Mouse (Mus musculus) left cerebral cortex, adult 11 months (tissue): ENCODE results near the gene Avil.

Experiments used
- DNase-seq: peaks from one replicate; pipeline ENCODE4 v3.0.0; 2022; ENCODE audit warnings: low spot score

Avil gene

GRCm38 (mm10) chr10:127030336-127031296 is 30.1 kb downstream of the Avil start, which contains the start of gene Tsfm:
Gene Tsfm, minus strand, starts transcription at chr10:127030840.
- peak; percentile 67 for DNase-seq

GRCm38 (mm10) chr10:127033301-127033741 is 32.8 kb downstream of the Avil start:
- no peak for DNase-seq

GRCm38 (mm10) chr10:127036273-127036672 is 35.8 kb downstream of the Avil start:
- DNase-seq, result no peak

GRCm38 (mm10) chr10:127037641-127038040 is 37.1 kb downstream of the Avil start:
- no peak for DNase-seq

- no peak for DNase-seq
These were observed 40.2 kb downstream of the Avil start for GRCm38 (mm10) chr10:127040569-127041214.

- DNase-seq, result no peak
These were observed 40.8 kb downstream of the Avil start, which contains the start of the genes Mettl1 and Eef1akmt3 for GRCm38 (mm10) chr10:127041274-127041766. Gene Mettl1, plus strand, starts transcription at chr10:127041414. Gene Eef1akmt3, minus strand, starts transcription at chr10:127041513.

- DNase-seq, result peak; percentile 84
These were observed 41.3 kb downstream of the Avil start for GRCm38 (mm10) chr10:127041774-127042338.

- no peak for DNase-seq
These were observed 42.1 kb downstream of the Avil start for GRCm38 (mm10) chr10:127042468-127043115.

- no peak for DNase-seq
These were observed 42.7 kb downstream of the Avil start for GRCm38 (mm10) chr10:127043187-127043586.

GRCm38 (mm10) chr10:127047954-127048353 is 47.4 kb downstream of the Avil start, which contains the start of gene Cyp27b1:
Gene Cyp27b1, plus strand, starts transcription at chr10:127048250.
- DNase-seq, result no peak

GRCm38 (mm10) chr10:127048608-127049394 is 48.3 kb downstream of the Avil start:
- no peak for DNase-seq

GRCm38 (mm10) chr10:127049395-127050118 is 49.0 kb downstream of the Avil start:
- no peak for DNase-seq

GRCm38 (mm10) chr10:127050119-127050474 is 49.6 kb downstream of the Avil start:
- DNase-seq, result no peak

GRCm38 (mm10) chr10:127054646-127055045 is 54.1 kb downstream of the Avil start:
- DNase-seq, result no peak

- no peak for DNase-seq
These were observed 54.9 kb downstream of the Avil start for GRCm38 (mm10) chr10:127055406-127055805.

GRCm38 (mm10) chr10:127056490-127056889 is 56.0 kb downstream of the Avil start:
- no peak for DNase-seq

GRCm38 (mm10) chr10:127058161-127058560 is 57.7 kb downstream of the Avil start:
- DNase-seq, result no peak

- no peak for DNase-seq
These were observed 58.2 kb downstream of the Avil start for GRCm38 (mm10) chr10:127058708-127059107.

- no peak for DNase-seq
These were observed 58.9 kb downstream of the Avil start for GRCm38 (mm10) chr10:127059174-127059967.
